Mouse (Mus musculus) limb, embryonic 11.5 days (tissue): ENCODE data around the gene Pacsin2. TPM values are rescaled to one million over a fixed set of nuclear protein-coding genes. Genes with fewer than 3 reads are reported as not detected.
"Not testable (repeated sequence)": the region's sequence is repeated elsewhere in the genome, so short reads cannot be mapped to it uniquely, and the experiment has no call there.

Experiments used
- ATAC-seq: fragments of 200-750 bp; cut with Nextera tagmentation; 2 replicates; pipeline ENCODE4 v1.8.0; 2017; ENCODE audit warnings: low read depth; ENCODE audit not compliant: insufficient number of reproducible peaks, low FRiP score, low TSS enrichment
- DNase-seq: peaks from one replicate; pipeline ENCODE4 v3.0.0-alpha.2; 2015; ENCODE audit warnings: low spot score
- H3K27ac ChIP-seq: fragments of 300-500 bp; sonication (generic); replicated peaks from 2 replicates; pipeline ENCODE4 v1.5.1; 2014; ENCODE audit warnings: low read depth, mild to moderate bottlenecking, low read length
- H3K27me3 ChIP-seq: fragments of 300-500 bp; sonication (generic); 2 replicates; pipeline ENCODE4 v1.6.1; 2014; ENCODE audit warnings: mild to moderate bottlenecking, low read length, mixed read lengths; ENCODE audit not compliant: control insufficient read depth, insufficient read depth
- H3K36me3 ChIP-seq: fragments of 300-500 bp; sonication (generic); 2 replicates; pipeline ENCODE4 v1.6.1; 2014; ENCODE audit warnings: mild to moderate bottlenecking, low read length, moderate library complexity, mixed read lengths; ENCODE audit not compliant: control insufficient read depth, insufficient read depth
- H3K4me1 ChIP-seq: fragments of 300-500 bp; sonication (generic); 2 replicates; pipeline ENCODE4 v1.6.1; 2014; ENCODE audit warnings: low read length, mixed read lengths; ENCODE audit not compliant: control insufficient read depth, insufficient read depth
- H3K4me2 ChIP-seq: fragments of 300-500 bp; sonication (generic); 2 replicates; pipeline ENCODE4 v1.6.1; 2014; ENCODE audit warnings: low read depth, mild to moderate bottlenecking, moderate library complexity; ENCODE audit not compliant: severe bottlenecking
- H3K4me3 ChIP-seq: fragments of 300-500 bp; sonication (generic); 2 replicates; pipeline ENCODE4 v1.5.1; 2014; ENCODE audit warnings: low read depth, low read length
- H3K9ac ChIP-seq: fragments of 300-500 bp; sonication (generic); 2 replicates; pipeline ENCODE4 v1.6.1; 2014; ENCODE audit warnings: mild to moderate bottlenecking, low read length
- H3K9me3 ChIP-seq: fragments of 300-500 bp; sonication (generic); 2 replicates; pipeline ENCODE4 v1.6.1; 2016; ENCODE audit warnings: low read length; ENCODE audit not compliant: control insufficient read depth
- WGBS: fragments of 180-500 bp; shearing (Covaris S2); extraction: QIAGEN DNeasy Blood & Tissue Kit; methylation state at CpG from one replicate; pipeline ENCODE4 v1.1.7; 2014; 5-methylcytosine and 5-hydroxymethylcytosine counted together
- polyA plus RNA-seq: library from polyadenylated mRNA; unstranded; fragments of >200 nt; fragmentation: Nextera tagmentation; extraction: Ambion mirVana; gene quantifications from 2 replicates; pipeline ENCODE4 v1.2.1, GENCODE M21; 2014

Pacsin2 gene
- polyA plus RNA-seq, 1 experiment from 2014 or later: 45.4 TPM

- WGBS: 83% methylated on average over 5 of the region's 5 CpGs
- no peak overlapping the region for H3K9ac ChIP-seq
- no peak overlapping the region for H3K27ac ChIP-seq
- H3K27me3 ChIP-seq: no peaks in the 10 kb centered on the region
- H3K36me3 ChIP-seq: no peaks in the 10 kb centered on the region
- H3K4me2 ChIP-seq: no peak overlapping the region
- DNase-seq (no peak), ATAC-seq (no peak)
- no peak overlapping the region for H3K4me3 ChIP-seq
- peaks cover 2% of the 10 kb centered on the region; the same call in 1 of the 2 replicates for H3K4me1 ChIP-seq
- H3K9me3 ChIP-seq: no peaks in the 10 kb centered on the region
These were observed 56.9 kb downstream of the Pacsin2 start for GRCm38 (mm10) chr15:83407502-83407901.

GRCm38 (mm10) chr15:83405866-83406265, 58.5 kb downstream of the Pacsin2 start:
- H3K36me3 ChIP-seq, H3K27ac ChIP-seq, H3K9me3 ChIP-seq, H3K4me2 ChIP-seq, ATAC-seq, H3K27me3 ChIP-seq, H3K4me1 ChIP-seq, DNase-seq, H3K4me3 ChIP-seq, H3K9ac ChIP-seq: not testable (repeated sequence)
- WGBS: 84% methylated on average over 19 of the region's 40 CpGs

GRCm38 (mm10) chr15:83404008-83404407, 60.4 kb downstream of the Pacsin2 start:
- no peaks in the 10 kb centered on the region for H3K36me3 ChIP-seq
- no peak overlapping the region for H3K4me2 ChIP-seq
- H3K27me3 ChIP-seq: no peaks in the 10 kb centered on the region
- no peak overlapping the region for H3K9ac ChIP-seq
- WGBS: 94% methylated on average over 3 of the region's 3 CpGs
- DNase-seq: no peak
- H3K4me1 ChIP-seq: no peaks in the 10 kb centered on the region
- H3K4me3 ChIP-seq: no peak overlapping the region
- no peaks in the 10 kb centered on the region for H3K9me3 ChIP-seq
- no peak overlapping the region for H3K27ac ChIP-seq
- ATAC-seq: no peak

- no peaks in the 10 kb centered on the region for H3K9me3 ChIP-seq
- no peak overlapping the region for H3K4me3 ChIP-seq
- no peak overlapping the region for H3K9ac ChIP-seq
- no peaks in the 10 kb centered on the region for H3K36me3 ChIP-seq
- DNase-seq (no peak), ATAC-seq (no peak)
- no peak overlapping the region for H3K27ac ChIP-seq
- no peaks in the 10 kb centered on the region for H3K27me3 ChIP-seq
- 81% methylated on average over 5 of the region's 5 CpGs for WGBS
- H3K4me1 ChIP-seq: no peaks in the 10 kb centered on the region; the same call in 1 of the 2 replicates
- no peak overlapping the region for H3K4me2 ChIP-seq
These were observed 61.4 kb downstream of the Pacsin2 start for GRCm38 (mm10) chr15:83403016-83403415.

- DNase-seq (no peak), ATAC-seq (no peak)
- no peaks in the 10 kb centered on the region for H3K9me3 ChIP-seq
- peaks cover 10% of the 10 kb centered on the region; the same call in 1 of the 2 replicates for H3K4me1 ChIP-seq
- WGBS: 88% methylated on average over 2 of the region's 2 CpGs
- peaks cover 9% of the 10 kb centered on the region; the same call in 1 of the 2 replicates for H3K36me3 ChIP-seq
- H3K4me3 ChIP-seq: no peak overlapping the region
- no peak overlapping the region for H3K9ac ChIP-seq
- H3K27me3 ChIP-seq: no peaks in the 10 kb centered on the region
- no peak overlapping the region for H3K4me2 ChIP-seq
- H3K27ac ChIP-seq: no peak overlapping the region
These were observed 71.7 kb downstream of the Pacsin2 start for GRCm38 (mm10) chr15:83392722-83393121.

GRCm38 (mm10) chr15:83387911-83388310, 76.5 kb downstream of the Pacsin2 start:
- H3K9ac ChIP-seq: no peak overlapping the region
- no peaks in the 10 kb centered on the region for H3K9me3 ChIP-seq
- DNase-seq (no peak), ATAC-seq (no peak)
- H3K4me1 ChIP-seq: no peaks in the 10 kb centered on the region
- no peak overlapping the region for H3K4me3 ChIP-seq
- H3K36me3 ChIP-seq: peaks cover 19% of the 10 kb centered on the region; the same call in 1 of the 2 replicates
- H3K4me2 ChIP-seq: no peak overlapping the region
- no peaks in the 10 kb centered on the region for H3K27me3 ChIP-seq
- no peak overlapping the region for H3K27ac ChIP-seq
- 93% methylated on average over 2 of the region's 2 CpGs for WGBS

- Histone ChIP-seq H3K4me1 (no peaks in the 10 kb centered on the region), H3K9ac (no peak overlapping the region), H3K27ac (no peak overlapping the region), H3K9me3 (no peaks in the 10 kb centered on the region), H3K27me3 (no peaks in the 10 kb centered on the region), H3K36me3 (peaks cover 15% of the 10 kb centered on the region; the same call in 1 of the 2 replicates), H3K4me2 (no peak overlapping the region), H3K4me3 (no peak overlapping the region)
- DNase-seq: no peak
- WGBS: 90% methylated on average over 2 of the region's 2 CpGs
- no peak for ATAC-seq
These were observed 80.8 kb downstream of the Pacsin2 start for GRCm38 (mm10) chr15:83383633-83384032.

- Histone ChIP-seq H3K4me1 (no peaks in the 10 kb centered on the region), H3K9ac (no peak overlapping the region), H3K4me3 (no peak overlapping the region), H3K36me3 (peaks cover 15% of the 10 kb centered on the region; the same call in 1 of the 2 replicates), H3K27me3 (no peaks in the 10 kb centered on the region), H3K4me2 (no peak overlapping the region), H3K9me3 (no peaks in the 10 kb centered on the region), H3K27ac (no peak overlapping the region)
- ATAC-seq: no peak
- no peak for DNase-seq
- 93% methylated on average over 5 of the region's 5 CpGs for WGBS
These were observed 81.3 kb downstream of the Pacsin2 start for GRCm38 (mm10) chr15:83383136-83383535.

- H3K36me3 ChIP-seq: peaks cover 17% of the 10 kb centered on the region; the same call in 1 of the 2 replicates
These were observed 81.9 kb downstream of the Pacsin2 start for GRCm38 (mm10) chr15:83382467-83382866.

More at GRCm38 (mm10) chr15:83382467-83382866, 81.9 kb downstream of the Pacsin2 start:
- Histone ChIP-seq H3K4me2 (no peak overlapping the region), H3K4me1 (no peaks in the 10 kb centered on the region), H3K9me3 (no peaks in the 10 kb centered on the region), H3K9ac (no peak overlapping the region), H3K27me3 (no peaks in the 10 kb centered on the region), H3K4me3 (no peak overlapping the region), H3K27ac (no peak overlapping the region)
- WGBS: 90% methylated on average over 4 of the region's 4 CpGs
- no peak for DNase-seq
- no peak for ATAC-seq
